Mouse (Mus musculus): Measurements from ENCODE around the gene Gm37419. TPM values are rescaled to one million over a fixed set of nuclear protein-coding genes. Genes with fewer than 3 reads are reported as not detected.

Gene Gm37419
- polyA plus RNA-seq, 1 experiment from 2014 or later, result not detected

DNA sequence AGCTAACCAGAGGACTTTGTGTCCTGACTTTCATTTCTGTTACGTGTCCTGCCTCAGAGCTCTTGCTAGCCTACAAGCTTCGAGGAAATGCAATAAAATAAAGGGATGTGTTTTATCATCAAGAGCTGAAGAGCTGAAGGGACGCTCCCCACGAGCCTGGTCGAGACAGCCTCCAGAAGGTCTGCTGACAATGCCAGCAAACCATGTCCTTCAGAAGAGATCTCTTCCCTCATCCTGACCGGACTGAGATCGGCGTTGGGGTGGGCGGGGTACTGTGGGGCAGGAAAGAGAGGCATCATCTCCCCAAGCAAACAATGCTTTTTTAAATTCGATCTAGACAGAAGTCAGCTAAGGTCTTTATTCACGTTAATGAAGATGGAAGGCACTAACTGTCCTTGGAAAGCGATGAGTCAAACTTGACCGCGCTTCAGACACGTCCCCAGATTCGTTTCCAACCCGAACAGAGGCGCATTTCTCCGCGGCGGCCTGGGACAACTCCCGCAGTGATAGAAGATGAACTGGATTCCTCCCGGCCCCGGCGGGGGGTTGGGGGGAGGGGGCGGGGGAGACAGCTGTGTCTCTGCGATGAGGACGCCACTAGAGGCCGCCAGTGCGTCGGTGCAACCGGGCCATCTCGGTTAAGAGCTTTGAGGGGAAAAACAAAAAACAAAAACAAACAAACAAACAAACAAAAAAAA, 5.2 kb upstream of the Gm37419 start:
- peak overlapping the region; percentile 65 for H3K9ac ChIP-seq (ENCODE audit: low read depth, low read length)
- WGBS (ENCODE audit: insufficient replicate concordance), result under 1% methylated on average over 33 of the region's 33 CpGs
- H3K4me3 ChIP-seq (ENCODE audit: low read depth, low read length), result peak overlapping the region; percentile 47
- no peaks in the 10 kb centered on the region for H3K9me3 ChIP-seq (replicated peaks; ENCODE audit: control insufficient read depth, low read length)
- H3K36me3 ChIP-seq (ENCODE audit: control insufficient read depth, insufficient read depth, low read length), result no peaks in the 10 kb centered on the region
- peak overlapping the region; percentile 71 for H3K4me2 ChIP-seq
- no peak for ATAC-seq (replicated peaks; ENCODE audit: insufficient number of reproducible peaks, low FRiP score, low TSS enrichment)
- H3K27ac ChIP-seq (ENCODE audit: low read depth, low read length), result no peak overlapping the region
- H3K27me3 ChIP-seq (ENCODE audit: control insufficient read depth, insufficient read depth, low read length), result peaks cover 22% of the 10 kb centered on the region
- peaks cover 18% of the 10 kb centered on the region for H3K4me1 ChIP-seq (ENCODE audit: control insufficient read depth, insufficient read depth, low read length)

DNA sequence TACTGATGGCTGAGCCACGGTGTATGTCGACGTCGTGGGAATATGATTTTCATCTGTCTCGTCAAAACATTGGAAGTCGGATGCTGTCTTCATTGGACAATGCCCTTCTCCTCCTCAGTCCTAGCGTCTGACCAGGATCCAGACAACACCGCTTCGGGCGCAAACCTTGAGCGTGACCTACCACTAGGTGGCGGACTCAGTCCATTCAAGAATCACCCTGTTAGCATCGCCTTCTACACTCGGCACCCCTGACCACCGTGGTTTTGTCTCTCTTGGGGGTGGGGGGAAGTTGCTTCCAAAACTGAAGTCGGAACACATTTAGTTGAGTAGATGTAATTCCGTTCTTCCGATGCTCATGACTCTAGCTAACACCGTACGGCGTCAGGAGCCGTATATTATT, 4.1 kb upstream of the Gm37419 start:
- peak overlapping the region; percentile 43 for H3K4me3 ChIP-seq (ENCODE audit: low read depth, low read length)
- H3K27ac ChIP-seq (ENCODE audit: low read depth, low read length), result no peak overlapping the region
- ATAC-seq (replicated peaks; ENCODE audit: insufficient number of reproducible peaks, low FRiP score, low TSS enrichment), result 0 out of 2 replicates have a peak, but pooled peaks have one; percentile 49

DNA sequence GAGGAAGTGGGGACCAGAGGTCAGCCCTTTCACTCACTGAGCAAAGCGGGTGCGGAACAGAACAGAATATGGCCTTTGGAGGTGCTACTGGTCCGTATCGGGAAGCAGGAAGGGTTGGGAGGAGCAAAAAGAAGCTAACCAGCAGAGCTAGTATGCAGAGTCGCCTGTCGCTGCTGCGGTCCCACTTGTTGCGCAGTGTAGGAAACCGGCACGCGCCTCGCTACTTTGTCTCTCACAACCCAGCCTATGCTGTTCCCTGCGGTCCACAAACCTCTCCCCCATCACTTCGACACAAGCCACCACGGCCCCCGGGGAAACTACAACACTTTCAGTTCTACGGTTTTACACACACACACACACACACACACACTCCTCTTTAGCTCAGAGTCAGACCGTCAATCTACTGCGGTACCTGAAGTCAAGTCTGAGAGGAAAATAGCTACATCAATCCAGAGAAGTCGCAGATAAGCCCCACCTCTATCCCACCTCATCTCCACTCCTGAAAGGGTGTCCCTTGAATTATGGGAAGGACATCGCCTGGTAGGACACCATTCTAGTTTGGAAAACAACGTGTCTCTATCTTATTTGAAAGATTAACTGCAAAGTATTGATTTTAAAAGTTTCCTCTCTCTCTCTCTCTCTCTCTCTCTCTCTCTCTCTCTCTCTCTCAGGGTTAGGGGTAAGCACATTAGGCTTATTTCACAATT, 3.4 kb upstream of the Gm37419 start:
- no peaks in the 10 kb centered on the region for H3K36me3 ChIP-seq (ENCODE audit: control insufficient read depth, insufficient read depth, low read length)
- no peak overlapping the region for H3K27ac ChIP-seq (ENCODE audit: low read depth, low read length)
- peaks cover 20% of the 10 kb centered on the region for H3K4me1 ChIP-seq (ENCODE audit: control insufficient read depth, insufficient read depth, low read length)
- ATAC-seq (replicated peaks; ENCODE audit: insufficient number of reproducible peaks, low FRiP score, low TSS enrichment), result no peak
- H3K4me2 ChIP-seq, result peak overlapping the region; percentile 71
- H3K27me3 ChIP-seq (ENCODE audit: control insufficient read depth, insufficient read depth, low read length), result peaks cover 12% of the 10 kb centered on the region
- H3K9ac ChIP-seq (ENCODE audit: low read depth, low read length), result peak overlapping the region; percentile 54
- 2% methylated on average over 22 of the region's 22 CpGs for WGBS (ENCODE audit: insufficient replicate concordance)
- H3K9me3 ChIP-seq (replicated peaks; ENCODE audit: control insufficient read depth, low read length), result no peaks in the 10 kb centered on the region
- peak overlapping the region; percentile 43 for H3K4me3 ChIP-seq (ENCODE audit: low read depth, low read length)

More for the DNA sequence above, 4.1 kb upstream of the Gm37419 start:
- H3K9ac ChIP-seq (ENCODE audit: low read depth, low read length), result peak overlapping the region; percentile 54
- H3K9me3 ChIP-seq (replicated peaks; ENCODE audit: control insufficient read depth, low read length), result no peaks in the 10 kb centered on the region
- 1% methylated on average over 22 of the region's 22 CpGs for WGBS (ENCODE audit: insufficient replicate concordance)
- H3K27me3 ChIP-seq (ENCODE audit: control insufficient read depth, insufficient read depth, low read length), result peaks cover 19% of the 10 kb centered on the region
- peaks cover 18% of the 10 kb centered on the region for H3K4me1 ChIP-seq (ENCODE audit: control insufficient read depth, insufficient read depth, low read length)
- peak overlapping the region; percentile 71 for H3K4me2 ChIP-seq
- H3K36me3 ChIP-seq (ENCODE audit: control insufficient read depth, insufficient read depth, low read length), result no peaks in the 10 kb centered on the region

DNA sequence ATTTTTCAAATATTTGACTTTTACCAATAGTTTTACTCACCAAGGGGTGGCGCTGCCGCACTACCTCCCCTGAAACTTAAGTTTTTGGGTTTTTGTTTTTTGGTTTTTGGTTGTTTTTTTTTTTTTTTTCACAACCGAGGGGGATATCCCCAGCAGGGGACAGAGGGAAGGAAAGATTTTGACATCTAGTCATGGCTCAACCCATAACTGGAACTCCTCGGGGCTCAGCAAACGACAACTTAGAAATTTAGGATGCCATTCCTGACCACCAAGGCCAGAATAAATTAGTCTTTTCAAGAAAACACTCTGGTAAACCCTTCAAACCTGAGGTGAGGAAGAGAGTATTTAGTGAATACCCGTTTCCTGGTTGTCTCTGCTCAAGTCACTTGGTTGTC, 2.8 kb upstream of the Gm37419 start:
- no peak overlapping the region for H3K27ac ChIP-seq (ENCODE audit: low read depth, low read length)
- ATAC-seq (replicated peaks; ENCODE audit: insufficient number of reproducible peaks, low FRiP score, low TSS enrichment), result no peak
- H3K9ac ChIP-seq (ENCODE audit: low read depth, low read length), result no peak overlapping the region
- peak overlapping the region; percentile 43; the same call in 1 of the 2 replicates for H3K4me3 ChIP-seq (ENCODE audit: low read depth, low read length)
- H3K4me1 ChIP-seq (ENCODE audit: control insufficient read depth, insufficient read depth, low read length), result peaks cover 19% of the 10 kb centered on the region
- H3K9me3 ChIP-seq (replicated peaks; ENCODE audit: control insufficient read depth, low read length), result no peaks in the 10 kb centered on the region
- H3K27me3 ChIP-seq (ENCODE audit: control insufficient read depth, insufficient read depth, low read length), result peaks cover 7% of the 10 kb centered on the region
- peak overlapping the region; percentile 71 for H3K4me2 ChIP-seq
- 3% methylated on average over 6 of the region's 6 CpGs for WGBS (ENCODE audit: insufficient replicate concordance)
- H3K36me3 ChIP-seq (ENCODE audit: control insufficient read depth, insufficient read depth, low read length), result no peaks in the 10 kb centered on the region

DNA sequence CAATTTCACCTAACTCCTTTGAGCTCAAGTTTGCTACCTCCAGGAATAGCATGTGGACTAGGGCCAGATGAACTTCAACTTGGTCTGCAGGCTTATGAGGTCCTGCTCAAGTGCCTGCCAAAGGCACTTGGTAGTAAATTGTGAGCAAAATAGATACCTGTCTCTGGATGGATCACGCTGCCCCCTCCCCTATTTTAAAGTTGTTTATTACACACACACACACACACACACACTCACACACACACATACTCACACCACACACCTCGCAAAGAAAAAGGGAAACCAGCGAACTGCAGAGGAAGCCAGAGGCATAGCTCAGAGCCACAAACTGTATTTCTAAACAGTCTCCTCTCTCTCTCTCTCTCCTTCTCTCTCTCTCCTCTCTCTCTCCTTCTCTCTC, 2.1 kb upstream of the Gm37419 start:
- Histone ChIP-seq H3K36me3 (ENCODE audit: control insufficient read depth, insufficient read depth, low read length) (no peaks in the 10 kb centered on the region), H3K4me1 (ENCODE audit: control insufficient read depth, insufficient read depth, low read length) (peaks cover 17% of the 10 kb centered on the region; the same call in 1 of the 2 replicates), H3K27me3 (ENCODE audit: control insufficient read depth, insufficient read depth, low read length) (no peaks in the 10 kb centered on the region; the same call in 1 of the 2 replicates), H3K9ac (ENCODE audit: low read depth, low read length) (0 out of 2 replicates have a peak overlapping the region, but pooled peaks have one; percentile 28), H3K4me3 (ENCODE audit: low read depth, low read length) (peak overlapping the region; percentile 80), H3K27ac (ENCODE audit: low read depth, low read length) (no peak overlapping the region), H3K9me3 (replicated peaks; ENCODE audit: control insufficient read depth, low read length) (no peaks in the 10 kb centered on the region), H3K4me2 (peak overlapping the region; percentile 71)
- WGBS (ENCODE audit: insufficient replicate concordance), result 5% methylated on average over 3 of the region's 3 CpGs
- no peak for ATAC-seq (replicated peaks; ENCODE audit: insufficient number of reproducible peaks, low FRiP score, low TSS enrichment)

DNA sequence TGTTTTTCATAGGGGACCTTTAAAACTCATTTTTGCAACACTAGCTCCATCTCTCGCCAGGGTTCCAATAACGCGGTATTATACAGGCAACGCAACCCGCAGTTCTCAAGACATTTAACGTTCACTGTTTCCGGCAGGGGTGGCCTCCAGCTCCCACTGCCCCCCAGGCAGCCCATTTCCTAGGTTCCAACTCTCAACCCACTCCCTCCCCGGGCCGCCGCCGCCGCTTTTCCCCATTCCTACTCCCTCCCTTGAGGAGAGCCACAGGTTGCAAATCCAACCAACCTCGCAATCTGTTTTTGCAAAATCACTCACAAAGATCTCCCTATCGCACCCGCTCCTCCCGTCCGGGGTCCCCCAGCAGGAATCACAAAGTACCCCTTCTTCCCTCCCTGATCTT, 1.4 kb upstream of the Gm37419 start:
- Histone ChIP-seq H3K9ac (ENCODE audit: low read depth, low read length) (peak overlapping the region; percentile 79), H3K27ac (ENCODE audit: low read depth, low read length) (no peak overlapping the region), H3K4me1 (ENCODE audit: control insufficient read depth, insufficient read depth, low read length) (peaks cover 17% of the 10 kb centered on the region; the same call in 1 of the 2 replicates), H3K27me3 (ENCODE audit: control insufficient read depth, insufficient read depth, low read length) (no peaks in the 10 kb centered on the region), H3K9me3 (replicated peaks; ENCODE audit: control insufficient read depth, low read length) (no peaks in the 10 kb centered on the region), H3K4me3 (ENCODE audit: low read depth, low read length) (peak overlapping the region; percentile 80), H3K4me2 (peak overlapping the region; percentile 71), H3K36me3 (ENCODE audit: control insufficient read depth, insufficient read depth, low read length) (no peaks in the 10 kb centered on the region)
- no peak for ATAC-seq (replicated peaks; ENCODE audit: insufficient number of reproducible peaks, low FRiP score, low TSS enrichment)
- under 1% methylated on average over 17 of the region's 17 CpGs for WGBS (ENCODE audit: insufficient replicate concordance)

DNA sequence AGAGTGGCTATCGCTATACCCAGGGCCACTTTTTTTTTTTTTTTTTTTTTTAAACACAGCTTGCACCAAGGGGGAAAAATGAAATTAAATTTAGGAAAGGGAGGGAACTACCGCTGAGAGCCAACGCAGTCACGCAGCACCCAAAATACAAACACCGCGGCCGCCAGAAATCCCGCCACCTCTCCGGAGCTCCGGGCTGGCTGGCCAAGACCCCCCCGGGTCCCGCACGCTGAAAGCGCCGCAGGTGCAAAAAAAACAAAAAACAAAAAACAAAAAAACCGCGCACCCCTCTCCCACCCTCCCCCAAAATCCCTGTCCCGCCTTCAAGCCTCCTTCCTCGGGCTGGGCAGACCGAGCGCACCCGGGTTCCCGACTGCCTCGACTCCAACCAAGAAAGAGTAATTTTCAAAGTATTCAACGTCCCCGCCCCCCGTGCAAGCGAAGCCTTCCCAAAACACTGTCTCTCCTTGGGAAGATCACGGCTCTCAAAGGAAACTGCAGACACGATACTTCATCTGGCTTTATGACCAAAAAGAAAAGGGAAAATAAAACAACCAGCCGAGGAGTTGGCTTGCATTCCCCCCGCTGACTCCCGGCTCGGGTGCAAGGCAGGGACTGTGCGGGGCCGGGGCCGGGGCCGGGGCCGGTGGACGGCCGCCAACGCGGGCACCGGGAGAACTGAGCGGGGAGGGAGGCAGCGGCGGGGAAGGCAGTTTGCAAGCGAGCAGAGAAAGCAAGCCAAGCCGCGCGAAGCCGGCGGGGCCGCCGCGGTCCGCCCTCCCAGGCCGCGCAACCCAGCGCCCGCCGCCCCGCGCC, 733 bp upstream of the Gm37419 start:
- Histone ChIP-seq H3K4me2 (peak overlapping the region; percentile 71), H3K9ac (ENCODE audit: low read depth, low read length) (peak overlapping the region; percentile 79), H3K36me3 (ENCODE audit: control insufficient read depth, insufficient read depth, low read length) (no peaks in the 10 kb centered on the region), H3K27me3 (ENCODE audit: control insufficient read depth, insufficient read depth, low read length) (no peaks in the 10 kb centered on the region), H3K4me1 (ENCODE audit: control insufficient read depth, insufficient read depth, low read length) (peaks cover 17% of the 10 kb centered on the region; the same call in 1 of the 2 replicates), H3K9me3 (replicated peaks; ENCODE audit: control insufficient read depth, low read length) (no peaks in the 10 kb centered on the region), H3K4me3 (ENCODE audit: low read depth, low read length) (peak overlapping the region; percentile 80), H3K27ac (ENCODE audit: low read depth, low read length) (peak overlapping the region; percentile 98)
- ATAC-seq (replicated peaks; ENCODE audit: insufficient number of reproducible peaks, low FRiP score, low TSS enrichment), result 0 out of 2 replicates have a peak, but pooled peaks have one; percentile 27
- 1% methylated on average over 61 of the region's 64 CpGs for WGBS (ENCODE audit: insufficient replicate concordance)

DNA sequence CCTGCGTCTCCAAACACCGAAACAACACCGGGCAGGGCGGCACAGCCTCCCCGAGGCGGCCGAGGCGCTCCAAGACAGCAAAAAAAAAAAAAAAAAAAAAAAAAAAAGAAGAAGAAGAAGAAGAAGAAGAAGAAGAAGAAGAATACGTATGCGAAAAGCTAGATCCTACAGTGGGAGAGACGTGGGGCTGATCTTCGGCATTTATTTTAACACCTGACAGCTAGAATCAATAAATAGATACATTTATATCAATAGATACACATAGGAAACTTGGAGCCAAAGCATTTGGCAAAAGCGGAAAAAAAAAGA, 171 bp upstream of the Gm37419 start:
- H3K27me3 ChIP-seq (ENCODE audit: control insufficient read depth, insufficient read depth, low read length), result no peaks in the 10 kb centered on the region
- peak overlapping the region; percentile 79 for H3K9ac ChIP-seq (ENCODE audit: low read depth, low read length)
- peak overlapping the region; percentile 98 for H3K27ac ChIP-seq (ENCODE audit: low read depth, low read length)
- peak overlapping the region; percentile 71 for H3K4me2 ChIP-seq
- peak overlapping the region; percentile 80 for H3K4me3 ChIP-seq (ENCODE audit: low read depth, low read length)
- H3K36me3 ChIP-seq (ENCODE audit: control insufficient read depth, insufficient read depth, low read length), result no peaks in the 10 kb centered on the region
- 0% methylated on average over 11 of the region's 13 CpGs for WGBS (ENCODE audit: insufficient replicate concordance)
- ATAC-seq (replicated peaks; ENCODE audit: insufficient number of reproducible peaks, low FRiP score, low TSS enrichment), result no peak
- H3K9me3 ChIP-seq (replicated peaks; ENCODE audit: control insufficient read depth, low read length), result no peaks in the 10 kb centered on the region
- peaks cover 17% of the 10 kb centered on the region; the same call in 1 of the 2 replicates for H3K4me1 ChIP-seq (ENCODE audit: control insufficient read depth, insufficient read depth, low read length)
